Mouse (Mus musculus): ENCODE results near the gene Rpl6.
"Not testable (repeated sequence)": the region's sequence is repeated elsewhere in the genome, so short reads cannot be mapped to it uniquely, and the experiment has no call there.

DNA sequence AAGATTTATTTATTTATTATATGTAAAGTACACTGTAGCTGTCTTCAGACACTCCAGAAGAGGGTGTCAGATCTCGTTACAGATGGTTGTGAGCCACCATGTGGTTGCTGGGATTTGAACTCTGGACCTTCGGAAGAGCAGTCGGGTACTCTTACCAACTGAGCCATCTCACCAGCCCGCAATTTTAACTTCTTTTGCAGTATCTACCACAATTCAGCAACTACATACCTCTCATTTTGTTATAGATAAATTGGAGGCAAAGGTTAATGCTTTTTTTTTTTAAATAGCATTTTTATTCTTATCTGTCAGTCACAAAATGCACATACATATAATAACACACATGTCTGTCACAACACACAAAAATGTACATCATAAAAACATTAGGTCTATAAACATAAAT is 19.7 kb downstream of the Rpl6 start:
- TF ChIP-seq CTCF, POLR2A (IDR thresholded peaks at IDR 0.05; ENCODE audit: extremely low read depth, insufficient read depth, low read length): not testable (repeated sequence)
